22 mouse cellular contexts compared by ENCODE assay signal in genomic region chr5:89128210-89128609, GRCm38 (mm10).
"Had no signal": no experiment of that assay in that cellular context is flagged by ENCODE, and none has a peak within 500 bp of the region (broad histone marks: within the 10 kb centered on the region; RNA-seq: fewer than 3 reads in every experiment).

No protein-coding gene starts in this region.

- H3K4me1 ChIP-seq: heart, embryonic 15.5 days; hindbrain, embryonic 13.5 days; hindbrain, embryonic 15.5 days; limb, embryonic 13.5 days; limb, embryonic 15.5 days had no signal

- H3K27me3 ChIP-seq: heart, embryonic 13.5 days; heart, embryonic 15.5 days; hindbrain, embryonic 13.5 days; hindbrain, embryonic 15.5 days; kidney, embryonic 15.5 days; limb, embryonic 13.5 days; limb, embryonic 15.5 days had no signal

- ATAC-seq: hindbrain, postnatal 0 days; intestine, embryonic 16.5 days had no signal

- H3K4me3 ChIP-seq: heart, adult 2 months; heart, embryonic 13.5 days; heart, embryonic 15.5 days; hindbrain, embryonic 13.5 days; hindbrain, embryonic 15.5 days; kidney, embryonic 15.5 days; limb, embryonic 13.5 days; limb, embryonic 15.5 days had no signal

- DNase-seq: gastrocnemius, postnatal 14 days; gastrocnemius, postnatal 36 days; heart, adult 11 months; heart, adult 2 months; heart, postnatal 14 days; heart, postnatal 36 days; kidney, adult 11 months; kidney, adult 2 months; kidney, adult 9 months; kidney, postnatal 14 days; kidney, postnatal 36 days; layer of hippocampus, postnatal 36 days; left cerebral cortex, postnatal 4 days had no signal

- H3K9me3 ChIP-seq: heart, embryonic 13.5 days; heart, embryonic 15.5 days; hindbrain, embryonic 13.5 days; hindbrain, embryonic 15.5 days; kidney, embryonic 15.5 days; limb, embryonic 13.5 days; limb, embryonic 15.5 days had no signal

- H3K36me3 ChIP-seq: heart, embryonic 13.5 days; heart, embryonic 15.5 days; hindbrain, embryonic 13.5 days; hindbrain, embryonic 15.5 days; kidney, embryonic 15.5 days; limb, embryonic 13.5 days; limb, embryonic 15.5 days had no signal
